Mouse (Mus musculus) urinary bladder, postnatal 25 days (tissue): ENCODE measurements around the gene Sparc.

ENCODE experiments used
- DNase-seq: peaks from one replicate; pipeline ENCODE4 v3.0.0; 2022; ENCODE audit warnings: low spot score

The Sparc gene

DNA sequence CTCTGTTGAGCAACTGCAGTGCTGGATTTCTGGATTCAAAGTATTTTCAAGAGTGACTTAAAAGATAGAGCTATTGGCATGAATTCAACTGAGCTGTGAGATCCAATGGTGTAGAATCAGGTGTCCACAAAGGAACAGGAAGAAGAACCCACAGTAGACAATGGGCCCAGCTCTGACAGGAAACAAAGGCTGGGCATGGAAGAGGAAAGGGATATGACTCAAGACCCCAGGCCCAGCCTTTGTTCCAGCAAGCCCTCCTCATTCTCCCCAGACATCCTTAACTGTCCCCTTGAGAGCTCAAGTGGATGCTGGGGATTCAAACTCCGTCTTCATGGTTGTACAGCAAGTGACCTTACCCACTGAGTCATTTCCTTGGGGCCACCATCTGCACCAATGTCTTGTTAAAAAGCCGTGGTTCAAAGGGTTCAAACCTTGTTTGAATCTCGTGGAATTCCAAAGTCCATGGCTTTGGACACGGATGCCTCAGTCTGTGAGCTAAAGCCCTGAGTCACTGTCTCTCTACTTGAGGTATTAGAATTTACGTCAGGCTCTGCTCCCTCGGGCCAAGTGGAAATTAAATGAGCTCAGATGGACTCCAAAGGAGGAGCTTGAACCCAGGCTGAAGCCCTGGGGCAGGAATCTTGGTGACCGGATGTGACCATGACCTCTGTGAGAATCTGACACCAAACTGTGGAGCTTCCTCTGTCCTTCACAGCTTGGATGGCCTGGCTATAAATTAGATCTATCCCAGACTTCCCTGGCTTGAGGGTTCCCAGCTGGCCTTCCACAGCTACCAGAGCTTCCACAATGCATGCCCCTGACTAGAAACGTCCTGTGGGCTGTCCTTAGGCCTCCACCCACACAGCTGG, 17.1 kb downstream of the Sparc start:
- DNase-seq = no peak

DNA sequence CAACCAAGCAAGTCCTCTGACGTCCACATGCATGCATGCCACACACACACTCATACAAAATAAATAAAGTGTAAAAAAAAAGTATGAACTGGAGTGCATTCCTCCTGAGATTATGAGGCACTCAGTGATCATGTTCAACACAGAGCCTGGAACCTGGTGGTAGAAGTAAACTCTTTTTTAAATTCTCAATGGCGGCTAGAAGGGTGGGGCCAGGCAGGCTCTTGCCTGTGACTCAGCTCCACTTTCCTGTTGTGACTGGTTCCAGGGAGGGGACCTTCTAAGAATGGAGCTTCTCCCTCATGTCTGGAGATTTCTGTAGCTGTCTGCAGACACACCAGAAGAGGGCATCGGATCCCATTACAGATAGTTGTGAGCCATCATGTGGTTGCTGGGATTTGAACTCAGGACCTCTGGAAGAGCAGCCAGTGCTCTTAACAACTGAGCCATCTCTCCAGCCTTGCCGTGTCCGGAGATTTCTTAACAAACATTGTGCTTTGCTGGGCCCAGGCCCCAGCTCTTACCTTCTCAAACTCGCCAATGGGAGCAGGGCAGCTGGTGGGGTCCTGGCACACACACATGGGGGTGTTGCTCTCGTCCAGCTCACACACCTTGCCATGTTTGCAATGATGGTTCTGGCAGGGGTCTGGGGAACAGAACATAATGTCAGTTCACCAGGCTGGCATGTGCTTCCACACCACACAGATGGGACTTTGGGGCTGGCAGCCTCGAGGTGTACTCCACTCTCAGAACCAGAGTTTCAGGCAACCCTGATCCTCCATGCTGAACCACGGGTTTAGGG, 18.1 kb downstream of the Sparc start:
- DNase-seq = no peak

- DNase-seq = no peak
Observed at GRCm38 (mm10) chr11:55400863-55401262, 22.1 kb downstream of the Sparc start.

GRCm38 (mm10) chr11:55398371-55398770, 24.6 kb downstream of the Sparc start:
- no peak for DNase-seq

- no peak for DNase-seq
Observed at GRCm38 (mm10) chr11:55397441-55397840, 25.5 kb downstream of the Sparc start.

- no peak for DNase-seq
Observed at GRCm38 (mm10) chr11:55397036-55397435, 25.9 kb downstream of the Sparc start.

- no peak for DNase-seq
Observed at GRCm38 (mm10) chr11:55395073-55395642, 27.8 kb downstream of the Sparc start.

GRCm38 (mm10) chr11:55394592-55394991, 28.4 kb downstream of the Sparc start:
- no peak for DNase-seq

DNA sequence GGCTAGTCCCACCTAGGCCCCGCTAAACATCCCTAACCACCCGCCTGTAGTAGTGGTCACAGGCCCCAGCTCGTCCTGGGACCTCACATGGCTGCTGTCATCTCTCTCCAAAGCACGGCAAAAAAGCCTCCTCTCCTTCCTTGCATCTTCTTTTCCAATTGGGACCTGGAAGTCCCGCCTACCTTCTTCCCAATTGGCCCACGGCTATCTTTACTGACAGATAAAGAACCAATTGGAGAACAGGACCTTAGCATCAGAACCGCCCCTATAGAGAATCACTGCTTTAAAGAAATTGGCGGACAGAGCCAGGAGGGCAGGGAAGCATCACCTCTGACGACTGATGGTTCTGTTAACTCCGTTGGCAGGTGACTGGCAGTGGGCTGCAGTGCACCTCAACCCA, 30.5 kb downstream of the Sparc start:
- no peak for DNase-seq

- DNase-seq = peak; percentile 67
Observed at GRCm38 (mm10) chr11:55389778-55390177, 33.2 kb downstream of the Sparc start.

DNA sequence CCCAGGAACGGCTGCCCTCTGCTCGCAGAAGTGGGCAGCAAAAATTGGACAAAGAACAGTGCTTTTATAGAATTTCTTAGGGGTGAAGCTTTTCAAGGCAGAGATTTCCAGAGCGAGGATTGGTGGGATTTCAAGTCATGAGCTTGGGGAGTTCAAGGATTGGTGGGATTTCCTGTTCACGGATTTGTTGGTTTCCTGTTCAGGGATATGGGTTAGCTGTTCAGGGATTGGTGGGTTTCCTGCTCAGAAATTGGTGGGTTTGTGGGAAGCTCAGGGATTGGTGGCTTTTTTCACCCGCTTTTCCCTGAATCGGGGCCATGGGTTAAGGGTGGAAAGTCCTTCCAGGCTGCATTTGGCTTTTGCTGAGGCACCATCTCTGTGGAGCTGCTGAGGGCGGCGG, 35.4 kb downstream of the Sparc start:
- DNase-seq = no peak

DNA sequence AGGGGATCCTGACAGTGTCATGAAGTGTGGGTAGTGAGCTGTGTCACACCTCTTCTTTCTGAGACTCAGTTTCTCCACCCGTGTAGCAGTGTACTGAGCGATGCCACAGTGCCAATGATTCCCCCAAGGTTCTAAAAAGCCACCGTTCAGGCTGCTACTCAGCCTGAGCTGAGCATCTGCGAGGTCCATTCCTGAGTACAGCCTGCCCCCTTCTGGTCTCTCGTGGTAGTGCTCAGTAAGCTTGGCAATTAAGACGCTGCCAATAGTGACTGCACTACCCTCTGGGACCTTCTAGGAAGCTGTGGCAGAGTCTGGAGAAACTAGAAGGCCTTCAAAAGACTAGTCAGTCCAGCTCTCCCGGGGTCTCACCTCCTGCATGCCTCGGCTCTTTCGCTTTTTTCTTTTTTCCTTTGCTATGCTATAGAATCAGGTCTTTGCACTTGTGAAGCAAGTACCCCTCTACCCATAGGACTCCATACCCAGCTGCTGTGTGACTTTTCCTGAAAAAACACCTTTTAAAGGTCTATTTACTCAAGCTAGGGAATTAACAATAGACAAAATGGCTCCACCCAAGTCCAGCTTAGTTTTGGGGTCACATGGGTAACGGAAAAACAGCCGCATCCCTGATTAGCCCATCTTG, 36.4 kb downstream of the Sparc start:
- DNase-seq = peak; percentile 90

DNA sequence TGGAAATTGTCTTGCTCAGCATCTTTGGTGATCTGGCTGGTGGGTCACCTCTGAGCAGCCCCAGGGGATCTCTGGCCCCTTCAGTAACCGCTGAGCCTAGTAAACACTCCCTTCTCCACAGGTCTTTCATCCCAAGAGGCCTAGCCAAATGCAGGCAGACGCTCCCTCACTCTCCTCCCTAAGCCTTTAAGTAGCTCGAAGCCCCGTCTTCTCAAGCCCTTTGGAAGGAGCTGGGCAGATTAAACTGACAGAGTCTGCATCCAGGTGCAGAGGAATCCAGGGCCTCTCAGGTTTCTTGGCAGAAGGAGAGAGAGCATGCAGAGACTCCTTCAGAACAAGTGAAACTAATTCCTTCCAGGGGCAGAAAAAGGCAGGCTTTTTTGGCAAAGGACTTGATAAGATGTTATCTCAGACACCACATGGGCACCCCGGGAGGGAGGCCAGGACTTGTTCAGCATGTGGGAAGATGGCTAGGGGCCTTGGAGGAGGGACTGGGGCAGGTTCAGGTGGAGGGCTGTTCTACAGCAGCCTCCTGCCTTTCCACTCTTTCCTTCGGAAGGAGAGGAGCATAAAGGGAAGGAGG, 39.4 kb downstream of the Sparc start:
- DNase-seq = no peak

DNA sequence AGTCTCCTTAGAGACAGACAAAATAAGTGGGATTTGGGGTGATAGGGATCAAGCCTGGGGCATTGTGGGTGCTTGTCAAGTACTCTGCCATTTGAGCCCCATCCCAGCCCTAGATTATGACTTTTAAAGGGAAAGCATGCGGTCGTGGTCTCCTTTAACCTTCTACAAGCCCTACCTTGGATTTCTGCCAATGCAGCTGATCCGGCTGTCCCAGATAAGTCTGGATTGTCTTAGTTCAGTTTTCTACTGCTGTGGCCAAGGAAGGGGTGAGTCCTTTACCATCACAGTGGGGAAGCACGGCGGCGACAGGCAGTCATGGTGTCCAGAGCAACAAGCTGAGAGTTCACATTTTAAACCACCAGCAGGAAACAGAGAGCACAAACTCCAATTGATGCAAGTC, 42.1 kb downstream of the Sparc start:
- DNase-seq = no peak

DNA sequence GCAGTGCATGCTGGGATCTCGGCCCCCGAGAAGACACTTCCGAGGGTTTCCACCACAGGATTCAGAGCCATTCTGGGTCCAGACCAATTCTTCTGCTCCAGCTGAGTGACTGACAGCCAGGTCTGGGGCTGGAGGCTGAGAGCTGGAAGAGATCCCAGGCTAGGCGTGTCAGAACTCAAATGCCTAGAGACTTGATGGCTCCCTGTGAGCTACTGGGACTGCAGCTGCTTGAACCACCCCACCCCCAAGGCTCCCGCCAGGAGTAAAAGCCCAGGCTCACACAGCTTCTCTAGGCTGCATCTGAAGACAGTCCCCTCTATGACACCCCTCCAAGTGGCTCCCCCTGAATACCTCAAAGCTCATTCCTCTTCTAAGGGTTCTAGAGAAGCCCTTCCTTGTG, 44.6 kb downstream of the Sparc start:
- DNase-seq = no peak

DNA sequence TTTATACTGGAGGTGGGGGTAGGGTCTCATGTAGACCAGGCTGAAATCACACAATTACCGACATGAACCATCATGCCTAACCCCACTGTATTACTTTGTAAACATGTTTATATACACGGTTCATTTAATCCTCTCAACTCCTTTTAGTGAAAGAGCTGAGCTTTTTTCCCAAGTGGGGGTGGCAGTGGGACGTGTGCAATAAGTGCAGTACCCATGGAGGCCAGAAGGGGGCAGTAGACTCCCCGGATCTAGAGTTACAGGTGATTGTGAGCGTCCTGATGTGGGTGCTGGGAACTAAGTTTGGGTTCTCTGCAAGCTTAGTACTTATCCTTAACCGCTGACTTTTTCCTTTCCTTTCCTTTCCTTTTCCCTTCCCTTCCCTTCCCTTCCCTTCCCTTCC, 49.1 kb downstream of the Sparc start:
- no peak for DNase-seq

GRCm38 (mm10) chr11:55373373-55373772, 49.6 kb downstream of the Sparc start:
- no peak for DNase-seq

- no peak for DNase-seq
Observed at GRCm38 (mm10) chr11:55372001-55372400, 51.0 kb downstream of the Sparc start.

- no peak for DNase-seq
Observed at GRCm38 (mm10) chr11:55369093-55369471, 53.9 kb downstream of the Sparc start.

DNA sequence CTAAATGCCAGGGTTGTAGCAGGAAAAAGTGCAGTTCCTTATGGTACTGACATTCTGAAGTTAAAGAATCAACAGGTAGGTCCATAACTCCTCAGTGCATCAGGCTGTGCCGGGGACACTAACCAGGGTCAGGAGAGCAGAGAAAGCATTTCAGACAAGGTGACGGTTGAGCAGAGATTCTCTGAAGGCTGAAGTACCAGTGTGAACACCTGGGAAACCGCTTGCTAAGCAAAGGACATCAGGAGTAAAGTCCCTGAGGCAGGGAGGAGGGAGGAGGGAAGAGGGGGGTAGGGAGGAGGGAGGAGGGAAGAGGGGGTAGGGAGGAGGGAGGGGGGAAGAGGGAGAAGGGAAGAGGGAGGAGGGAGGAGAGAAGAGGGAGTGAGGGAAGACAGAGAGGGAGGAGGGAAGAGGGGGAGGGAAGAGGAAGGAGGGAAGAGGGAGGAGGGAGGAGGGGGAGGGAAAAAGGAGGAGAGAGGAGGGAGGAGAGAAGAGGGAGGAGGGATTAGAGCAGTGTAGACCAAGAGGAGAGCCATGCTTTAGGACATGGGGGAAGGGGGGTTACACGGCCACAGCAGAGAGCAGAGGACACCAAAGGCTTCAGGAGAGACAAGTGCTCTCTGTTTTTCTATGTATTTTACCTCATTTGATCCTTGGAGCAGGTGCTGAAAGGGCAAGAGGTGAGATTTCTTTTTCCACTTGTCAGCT, 54.4 kb downstream of the Sparc start:
- DNase-seq = no peak

DNA sequence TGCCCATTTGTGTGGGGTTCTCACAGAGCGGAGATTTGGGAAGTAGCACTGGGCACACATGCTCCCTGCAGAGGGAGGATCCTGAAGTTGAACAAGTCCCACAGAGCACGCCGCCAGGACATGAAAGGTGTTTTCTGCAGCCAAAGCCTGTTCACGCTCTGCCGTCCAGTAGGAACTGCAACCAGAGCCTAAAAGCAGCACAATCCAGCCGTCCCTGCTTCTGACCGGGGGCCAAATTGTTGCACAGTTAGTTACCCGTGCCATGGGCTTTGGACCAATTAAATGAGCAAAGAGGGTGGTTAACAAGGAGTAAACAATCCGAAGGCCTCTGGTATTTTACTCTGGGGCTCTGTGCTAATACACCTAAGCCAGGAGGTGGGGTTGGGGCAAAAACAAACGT, 55.2 kb downstream of the Sparc start:
- no peak for DNase-seq
